Mouse (Mus musculus) gastrocnemius, postnatal 10 days (tissue): ENCODE data around the gene Gps2. TPM values are rescaled to one million over a fixed set of nuclear protein-coding genes. Genes with fewer than 3 reads are reported as not detected.
A peak's percentile ranks its signal among the peaks of the same experiment; 100 is the strongest.
"Not testable (repeated sequence)": the region's sequence is repeated elsewhere in the genome, so short reads cannot be mapped to it uniquely, and the experiment has no call there.

Experiments used
- DNase-seq: peaks from one replicate; pipeline ENCODE4 v3.0.0; 2021; ENCODE audit warnings: mixed read lengths
- total RNA-seq, 2 experiments: library from RNA; stranded (reverse); gene quantifications; 2 replicates each; pipeline ENCODE4 v1.2.3; 2021

The Gps2 gene
- total RNA-seq, 2 experiments from 2014 or later = 29.0 to 31.3 TPM

- DNase-seq = not testable (repeated sequence)
Observed at GRCm38 (mm10) chr11:69916652-69917378, 3.1 kb downstream of the Gps2 start.

- no peak for DNase-seq
Observed at GRCm38 (mm10) chr11:69917379-69917948, 3.8 kb downstream of the Gps2 start.

GRCm38 (mm10) chr11:69918118-69918517 lies 4.4 kb downstream of the Gps2 start:
- no peak for DNase-seq

- no peak for DNase-seq
Observed at GRCm38 (mm10) chr11:69919053-69919452, 5.4 kb downstream of the Gps2 start.

- peak; percentile 76 for DNase-seq
Observed at GRCm38 (mm10) chr11:69919661-69920265, 6.1 kb downstream of the Gps2 start.

GRCm38 (mm10) chr11:69920266-69921031 lies 6.8 kb downstream of the Gps2 start:
- peak; percentile 71 for DNase-seq

- DNase-seq = peak; percentile 100
Observed at GRCm38 (mm10) chr11:69921114-69922011, 7.7 kb downstream of the Gps2 start, which contains the start of gene Eif5a. TSS of gene Eif5a (minus strand) at chr11:69921958.

GRCm38 (mm10) chr11:69922012-69922756 lies 8.5 kb downstream of the Gps2 start:
- DNase-seq = no peak

GRCm38 (mm10) chr11:69922796-69923195 lies 9.1 kb downstream of the Gps2 start:
- no peak for DNase-seq

GRCm38 (mm10) chr11:69927501-69927900 lies 13.8 kb downstream of the Gps2 start:
- DNase-seq = no peak

GRCm38 (mm10) chr11:69929712-69930111 lies 16.0 kb downstream of the Gps2 start:
- no peak for DNase-seq

GRCm38 (mm10) chr11:69930176-69930575 lies 16.5 kb downstream of the Gps2 start:
- not testable (repeated sequence) for DNase-seq

- DNase-seq = no peak
Observed at GRCm38 (mm10) chr11:69930967-69931537, 17.4 kb downstream of the Gps2 start.

- DNase-seq = no peak
Observed at GRCm38 (mm10) chr11:69931769-69932168, 18.1 kb downstream of the Gps2 start.

GRCm38 (mm10) chr11:69932254-69932653 lies 18.6 kb downstream of the Gps2 start:
- DNase-seq = no peak

- DNase-seq = no peak
Observed at GRCm38 (mm10) chr11:69933066-69933465, 19.4 kb downstream of the Gps2 start.

- peak; percentile 99 for DNase-seq
Observed at GRCm38 (mm10) chr11:69934169-69934568, 20.5 kb downstream of the Gps2 start.

- no peak for DNase-seq
Observed at GRCm38 (mm10) chr11:69934681-69935080, 21.0 kb downstream of the Gps2 start.

GRCm38 (mm10) chr11:69935137-69935879 lies 21.6 kb downstream of the Gps2 start, which contains the start of gene Ybx2:
TSS of gene Ybx2 (plus strand) at chr11:69935796.
- peak; percentile 80 for DNase-seq

GRCm38 (mm10) chr11:69936156-69936555 lies 22.5 kb downstream of the Gps2 start:
- DNase-seq = no peak
